Mouse (Mus musculus): Measurements from ENCODE around the gene Ppp1r3f.

The Ppp1r3f gene

DNA sequence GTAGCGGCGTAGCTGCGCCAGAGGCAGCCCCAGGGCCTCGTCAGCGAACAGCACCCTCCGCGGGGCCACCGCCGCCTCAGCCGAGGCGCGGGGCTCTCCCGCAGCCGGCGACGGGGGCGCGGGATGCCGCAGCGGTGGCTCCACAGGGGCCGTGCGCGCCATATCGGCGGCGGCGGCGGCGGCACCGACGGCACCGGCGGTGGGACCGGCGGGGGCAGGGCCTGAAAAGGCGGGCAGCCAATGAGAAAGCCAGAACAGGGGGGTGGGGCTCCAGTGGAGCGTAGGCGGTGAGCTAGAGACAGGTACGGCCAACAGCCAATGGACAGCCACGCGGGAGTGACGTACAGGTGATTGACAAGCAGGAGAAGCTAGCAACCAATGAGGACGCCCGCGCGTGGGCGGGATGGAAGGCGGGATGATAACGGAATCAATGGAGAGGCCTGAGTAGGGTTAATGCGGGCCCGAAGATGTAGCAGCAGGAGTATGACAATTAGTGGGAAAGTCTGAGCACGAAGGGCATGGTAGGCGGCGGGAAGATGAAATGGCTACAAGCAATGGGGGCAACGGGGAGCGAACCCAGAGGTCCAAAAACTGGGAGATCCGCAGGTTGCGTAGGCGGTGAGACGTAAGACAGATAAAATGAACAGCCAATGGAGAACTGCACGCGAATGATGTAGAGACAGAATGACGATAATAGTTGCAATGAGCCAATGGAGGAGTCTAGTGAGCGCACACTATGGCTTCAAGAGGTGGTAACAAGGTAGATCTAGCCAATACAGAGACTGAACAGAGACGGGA lies at the start of gene Ppp1r3f:
Gene Ppp1r3f (minus strand): TSS at position 197 of the 798 bp plus-strand sequence.
- DNase-seq: peak; percentile 96

DNA sequence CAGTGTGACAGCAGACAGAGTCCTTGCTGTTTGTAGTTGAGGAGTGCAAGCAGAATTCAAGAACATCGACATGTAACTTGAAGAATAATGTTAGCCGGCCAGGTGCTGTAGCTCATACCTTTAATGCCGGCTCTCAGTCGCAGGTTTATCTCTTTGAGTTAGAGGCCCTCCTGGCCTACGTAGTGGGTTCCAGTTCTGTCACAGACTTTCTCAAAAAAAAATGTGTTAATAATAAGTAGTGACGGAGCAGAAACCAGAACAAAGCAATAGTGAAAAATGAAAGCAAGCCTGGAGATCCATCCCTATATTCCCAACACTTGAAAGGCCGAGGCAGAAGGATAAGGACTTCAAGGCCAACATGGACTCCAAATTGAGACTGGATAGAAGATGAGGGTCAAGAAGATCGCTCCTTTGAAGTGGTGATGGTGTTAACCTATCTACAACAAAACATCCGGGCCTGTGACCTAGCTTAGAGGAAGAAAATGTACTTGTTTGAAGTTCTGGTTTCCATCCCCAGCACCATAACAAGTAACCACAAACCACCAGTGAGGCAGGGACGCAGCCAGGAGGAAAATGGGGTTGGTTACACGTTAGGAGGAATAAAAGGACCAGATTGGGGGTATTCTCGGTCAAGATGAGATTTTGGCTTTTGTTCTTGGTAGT lies 43.9 kb upstream of the Ppp1r3f start:
- no peak for DNase-seq

DNA sequence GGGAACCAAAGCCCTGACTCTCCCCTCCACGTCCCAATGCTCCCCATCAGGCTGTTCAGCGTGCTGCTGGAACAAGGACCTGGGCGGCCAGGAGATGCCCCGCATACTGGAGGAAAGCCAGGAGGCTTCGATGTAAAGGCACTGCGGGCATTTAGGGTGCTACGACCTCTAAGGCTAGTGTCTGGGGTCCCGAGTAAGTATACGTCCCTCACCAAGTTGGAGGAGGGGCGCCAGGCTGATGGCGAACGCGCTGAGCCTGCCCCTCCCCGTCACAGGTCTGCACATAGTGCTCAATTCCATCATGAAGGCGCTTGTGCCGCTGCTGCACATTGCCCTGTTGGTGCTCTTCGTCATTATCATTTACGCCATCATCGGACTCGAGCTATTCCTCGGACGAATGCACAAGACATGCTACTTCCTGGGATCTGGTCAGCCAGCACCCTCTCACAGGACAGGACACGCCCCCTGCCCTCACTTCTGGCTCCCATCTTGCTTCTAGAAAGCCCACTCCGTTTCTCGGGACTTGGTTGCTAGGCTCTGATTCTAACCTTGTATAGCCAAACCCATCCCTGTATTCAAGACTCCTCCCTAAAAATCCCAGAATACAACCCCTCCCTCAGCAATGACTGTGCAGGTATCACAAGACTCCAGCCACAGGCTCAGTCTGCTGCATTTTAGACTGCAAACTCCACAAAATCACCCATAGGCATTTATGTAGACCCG lies 36.6 kb upstream of the Ppp1r3f start:
- DNase-seq: no peak

DNA sequence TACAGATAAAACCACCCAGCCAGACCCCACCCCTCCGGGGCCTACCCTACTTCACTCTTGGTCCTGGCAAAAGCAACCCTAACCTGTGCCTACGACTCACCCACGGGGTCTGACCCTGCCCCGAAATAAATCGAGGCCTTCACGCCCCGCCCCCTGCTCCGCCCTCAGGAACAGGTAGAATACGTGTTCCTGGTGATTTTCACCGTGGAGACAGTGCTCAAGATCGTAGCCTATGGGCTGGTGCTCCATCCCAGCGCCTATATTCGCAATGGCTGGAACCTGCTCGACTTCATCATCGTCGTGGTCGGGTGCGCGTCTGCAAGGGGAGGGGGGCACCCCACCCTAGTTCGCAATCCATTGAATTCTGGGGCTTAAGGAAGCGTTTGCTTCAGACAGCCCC lies 36.0 kb upstream of the Ppp1r3f start:
- DNase-seq: no peak

DNA sequence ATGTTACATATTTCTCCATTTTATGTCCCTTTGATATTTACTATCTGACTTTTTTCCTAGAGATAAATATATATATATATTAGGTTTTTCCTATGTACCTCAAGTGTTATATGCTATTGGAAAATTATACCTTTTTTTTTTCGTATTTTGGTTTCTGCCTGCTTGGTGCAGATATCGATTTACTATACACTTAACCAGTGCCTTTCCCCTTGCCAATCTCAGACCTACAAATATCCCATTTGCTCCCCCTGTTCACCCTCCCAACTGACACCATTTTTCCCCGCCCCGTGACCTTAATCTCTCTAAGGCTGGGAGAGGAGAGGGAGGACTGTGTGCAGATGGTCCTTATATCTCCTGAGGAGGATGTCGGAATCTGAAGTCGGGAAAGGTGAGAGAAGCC lies 32.7 kb upstream of the Ppp1r3f start, which contains the start of gene Cacna1f:
Gene Cacna1f (plus strand): TSS at position 301 of the 400 bp plus-strand sequence.
- DNase-seq: no peak

DNA sequence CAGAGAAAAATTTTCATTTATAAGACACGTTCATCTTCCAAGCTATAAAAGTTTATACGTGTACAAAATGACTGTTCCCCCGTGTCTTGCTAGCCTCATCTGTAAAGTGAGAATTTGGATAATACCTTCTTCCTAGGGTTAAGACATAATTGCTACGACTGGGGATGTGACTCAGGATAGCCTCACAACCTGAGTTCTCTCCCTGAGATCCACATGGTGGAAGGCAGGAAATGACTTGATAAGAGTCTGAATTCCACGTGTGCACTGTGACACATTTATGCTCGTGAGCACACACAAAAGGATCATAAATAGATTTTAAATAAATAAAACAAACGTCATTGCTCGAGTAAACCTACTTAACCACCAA lies 31.5 kb upstream of the Ppp1r3f start:
- no peak for DNase-seq

DNA sequence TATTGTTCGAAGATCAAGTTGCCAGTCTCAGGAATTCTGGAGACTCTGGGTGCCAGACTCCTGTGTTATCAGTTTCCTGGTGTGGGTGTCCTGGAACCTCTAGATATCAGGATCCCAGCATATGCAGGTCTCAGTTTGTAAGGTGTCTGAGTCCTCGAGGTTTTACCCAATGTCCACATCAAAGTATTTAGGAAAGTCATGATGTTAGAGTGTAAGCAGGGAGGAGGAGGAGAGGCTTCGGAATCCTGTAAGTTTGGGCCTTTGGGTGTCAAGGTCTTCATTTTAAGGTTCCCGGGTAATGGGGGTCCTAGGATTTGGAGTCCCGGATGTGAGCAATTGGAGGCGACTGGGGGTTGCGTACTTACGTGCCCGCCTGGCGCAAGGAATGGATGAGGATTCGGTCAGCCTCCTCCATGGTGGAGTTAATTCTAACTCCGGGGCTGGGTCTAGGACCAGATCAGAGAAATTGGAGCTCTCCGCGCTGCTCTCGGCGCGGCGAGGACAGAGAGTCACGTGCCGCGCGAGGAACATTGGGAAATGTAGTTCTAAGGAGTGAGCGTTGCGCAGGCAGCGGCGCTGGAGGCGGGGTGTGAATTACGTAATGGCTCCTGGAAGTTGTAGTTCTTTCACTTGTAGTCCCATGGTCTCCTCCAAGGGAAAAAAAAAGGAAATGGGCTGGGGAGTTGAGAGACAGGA lies 30.9 kb upstream of the Ppp1r3f start, which contains the start of gene Ccdc22:
Gene Ccdc22 (minus strand): TSS at position 639 of the 696 bp plus-strand sequence.
- DNase-seq: peak; percentile 89

DNA sequence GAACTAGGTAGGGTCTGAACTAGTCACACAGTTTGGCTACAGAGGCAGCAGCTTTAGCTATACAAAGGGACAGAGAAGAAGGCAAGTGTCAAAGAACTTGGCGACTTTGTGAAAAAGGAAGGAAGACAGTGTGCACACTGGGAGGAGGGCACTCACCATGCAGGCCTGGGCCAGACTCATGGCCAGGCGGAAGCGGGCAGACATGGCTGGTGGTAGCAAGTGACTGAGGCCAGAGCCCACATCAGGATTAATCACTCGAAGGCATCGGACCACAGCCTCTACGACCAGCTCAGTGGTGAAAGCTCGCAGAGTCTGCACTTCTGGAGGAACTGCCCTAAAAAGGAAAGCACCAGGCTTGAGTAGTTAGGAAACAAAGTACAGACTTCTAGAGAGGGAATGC lies 29.9 kb upstream of the Ppp1r3f start:
- peak; percentile 4 for DNase-seq

DNA sequence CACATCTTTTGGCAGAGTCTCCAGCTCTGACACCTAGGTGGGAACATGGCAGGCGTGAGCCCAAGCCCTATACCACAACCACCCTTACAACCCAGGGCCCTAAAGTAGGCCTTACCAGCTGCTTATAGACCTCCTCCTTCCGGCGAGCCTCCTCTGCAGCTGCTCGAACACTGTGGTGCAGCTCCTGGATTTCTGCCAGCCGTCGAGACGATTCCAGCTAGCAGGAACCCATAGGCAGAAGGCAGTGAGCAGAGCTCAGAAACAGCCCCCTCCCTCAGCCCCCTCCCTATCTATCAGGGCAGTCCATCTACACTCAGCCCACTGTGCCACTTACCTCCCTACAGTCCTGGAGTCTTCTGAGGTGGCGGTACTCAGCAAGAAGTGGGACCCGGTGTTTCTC lies 21.3 kb upstream of the Ppp1r3f start:
- no peak for DNase-seq

DNA sequence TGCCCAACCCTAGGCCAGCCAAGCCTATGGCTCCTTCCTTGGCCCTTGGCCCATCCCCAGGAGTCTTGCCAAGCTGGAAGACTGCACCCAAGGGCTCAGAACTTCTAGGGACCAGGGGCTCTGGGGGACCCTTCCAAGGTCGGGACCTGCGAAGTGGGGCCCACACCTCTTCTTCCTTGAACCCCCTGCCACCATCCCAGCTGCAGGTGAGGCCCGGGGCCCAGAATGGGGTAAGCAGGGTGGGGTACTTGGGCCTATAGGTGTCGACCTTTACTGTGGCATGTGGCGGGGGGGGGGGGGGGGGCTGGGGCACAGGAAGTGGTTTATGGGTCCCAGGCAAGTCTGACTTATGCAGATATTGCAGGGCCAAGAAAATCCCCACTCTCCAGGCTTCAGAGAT lies 12.3 kb upstream of the Ppp1r3f start:
- DNase-seq: no peak

DNA sequence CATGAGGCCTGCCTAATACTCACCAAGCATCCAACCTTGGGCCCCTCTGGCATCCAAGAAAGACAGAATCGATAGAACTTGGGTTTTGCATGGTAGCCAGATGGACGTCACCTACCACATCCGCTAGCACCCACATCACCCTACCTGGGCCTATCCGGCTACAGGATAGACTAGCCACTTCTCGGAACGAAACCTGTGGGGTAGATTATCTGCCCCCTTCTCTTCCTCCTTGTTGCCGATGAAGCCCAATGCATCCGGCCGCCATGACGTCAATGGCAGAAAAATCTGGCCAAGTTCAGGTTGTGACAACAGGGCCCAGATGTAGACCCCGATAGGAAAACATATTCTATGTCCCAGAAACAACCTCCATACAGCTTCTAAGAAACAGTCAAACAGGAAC lies 9.8 kb upstream of the Ppp1r3f start:
- no peak for DNase-seq

DNA sequence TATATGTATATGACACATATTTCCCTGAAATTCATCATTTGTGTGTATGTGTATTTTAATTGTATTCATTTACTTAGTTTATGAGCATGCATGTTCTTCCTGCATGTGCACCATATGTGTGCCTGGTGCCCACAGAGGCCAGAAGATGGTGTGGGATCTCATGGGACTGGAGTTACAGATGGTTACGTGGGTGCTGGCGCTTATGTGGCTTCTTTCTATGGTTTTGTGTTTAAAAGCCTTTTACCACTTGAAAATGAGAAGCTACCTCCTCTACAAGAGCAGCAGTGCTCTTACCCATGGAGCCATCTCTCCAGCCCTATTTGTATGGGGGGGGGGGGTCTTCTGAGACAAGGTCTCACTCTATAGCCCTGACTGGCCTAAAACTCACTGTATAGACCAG lies 7.1 kb upstream of the Ppp1r3f start:
- no peak for DNase-seq

DNA sequence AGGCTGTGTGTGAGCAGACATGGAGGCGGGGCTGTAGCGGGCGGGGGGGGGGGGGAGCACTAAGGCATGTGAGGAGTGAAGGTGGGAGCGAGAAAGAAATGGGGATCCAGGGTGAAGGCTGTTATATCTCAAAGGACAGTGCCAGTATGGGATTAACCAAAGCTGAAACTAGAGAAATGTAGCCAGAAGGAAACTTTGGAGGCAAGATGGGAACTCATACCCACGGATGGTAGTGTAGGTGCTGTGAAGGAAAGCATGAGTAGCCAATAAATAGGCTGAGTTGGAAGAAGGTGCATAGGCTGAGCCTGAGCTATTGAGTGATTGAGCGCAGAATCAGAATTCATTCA lies 775 bp upstream of the Ppp1r3f start:
- no peak for DNase-seq

DNA sequence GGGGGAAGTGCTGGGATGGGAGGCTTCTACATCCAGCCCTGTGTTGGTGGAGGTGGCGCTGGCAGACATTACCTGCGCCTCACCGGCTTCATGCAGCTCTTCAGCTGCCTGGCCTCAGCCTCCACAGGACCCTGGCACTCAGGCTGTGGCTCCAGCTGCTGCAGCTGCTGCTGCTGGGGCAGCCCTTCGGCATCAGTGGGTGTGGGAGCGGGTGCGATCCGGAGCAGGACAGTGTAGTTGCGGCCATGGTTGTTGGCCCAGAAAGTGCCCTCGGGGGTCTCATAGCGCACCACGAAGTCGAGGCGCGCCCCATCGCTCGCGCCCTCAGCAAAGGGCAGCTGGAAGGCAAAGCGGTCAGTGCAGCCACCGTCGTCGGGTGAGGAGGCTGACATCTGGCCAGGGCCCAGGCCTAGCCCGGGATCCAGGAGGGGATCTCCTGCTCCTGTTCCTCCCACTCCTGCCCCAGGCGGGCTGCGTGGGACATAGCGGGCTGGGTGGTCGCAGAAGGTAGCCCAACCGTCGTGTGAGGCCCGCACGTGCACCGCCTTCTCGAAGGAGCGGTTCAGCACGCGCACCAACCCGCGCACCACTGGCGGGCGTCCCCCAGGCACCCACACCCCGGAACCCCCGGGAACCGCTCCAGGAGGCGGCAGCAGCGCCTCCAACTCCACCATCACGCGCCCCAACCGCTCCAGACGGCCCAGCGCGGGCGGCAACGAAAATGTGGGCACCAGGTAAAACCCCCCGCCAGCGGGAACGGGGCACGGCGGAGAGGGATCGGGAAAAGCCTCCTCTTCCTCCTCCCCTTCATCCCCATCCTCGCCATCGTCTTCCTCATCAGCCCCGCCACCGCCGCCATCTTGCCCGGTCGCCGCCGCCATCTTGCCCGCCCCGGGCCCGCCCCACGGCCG lies 652 bp downstream of the Ppp1r3f start, which contains the start of gene Foxp3:
Gene Foxp3 (plus strand): TSS at position 469 of the 911 bp plus-strand sequence.
- peak; percentile 14 for DNase-seq

DNA sequence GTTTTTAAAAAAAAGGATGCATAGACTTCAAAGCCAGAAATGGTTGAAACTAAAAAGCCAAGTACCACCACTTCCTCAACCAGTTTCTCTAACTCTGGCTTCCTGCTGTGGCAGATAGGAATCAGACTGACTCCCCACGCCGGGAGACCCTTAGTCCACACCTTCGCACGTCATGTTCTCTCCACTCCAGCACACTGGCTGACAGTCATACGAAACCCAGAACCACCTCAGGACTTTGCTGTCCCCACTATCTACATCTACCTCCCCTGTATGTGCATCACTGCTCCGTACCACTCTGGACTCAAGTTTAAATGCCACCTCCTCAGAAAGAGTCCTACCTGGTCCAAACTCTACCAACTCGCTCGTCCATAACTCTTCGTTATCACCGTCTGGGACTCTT lies 1.6 kb downstream of the Ppp1r3f start:
- no peak for DNase-seq

DNA sequence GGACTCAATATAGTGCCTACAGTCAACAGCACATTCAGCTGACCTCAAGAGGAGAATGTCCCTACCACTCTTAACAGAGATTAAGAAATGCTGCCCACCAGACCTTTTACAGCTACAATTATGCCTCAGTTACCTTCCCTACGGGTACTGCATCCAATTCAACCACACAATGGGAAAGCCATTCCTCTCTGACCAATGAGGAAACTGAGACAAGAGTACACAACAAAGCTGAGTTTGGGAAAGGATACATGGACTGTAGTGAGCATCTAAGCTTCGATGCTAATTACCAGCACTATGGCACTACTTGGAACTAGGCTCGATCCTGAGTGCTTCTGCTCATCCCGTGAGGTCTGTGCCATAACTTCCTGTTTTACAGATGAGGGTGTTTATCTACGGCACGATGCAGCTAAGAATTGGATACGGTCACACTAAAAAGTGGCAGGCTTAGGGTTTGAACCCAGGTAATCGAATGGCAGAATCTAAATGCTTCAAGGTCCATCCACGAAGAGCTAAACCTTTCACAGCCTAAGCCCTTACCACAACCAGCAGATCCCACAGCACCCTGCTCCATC lies 2.4 kb downstream of the Ppp1r3f start:
- no peak for DNase-seq

DNA sequence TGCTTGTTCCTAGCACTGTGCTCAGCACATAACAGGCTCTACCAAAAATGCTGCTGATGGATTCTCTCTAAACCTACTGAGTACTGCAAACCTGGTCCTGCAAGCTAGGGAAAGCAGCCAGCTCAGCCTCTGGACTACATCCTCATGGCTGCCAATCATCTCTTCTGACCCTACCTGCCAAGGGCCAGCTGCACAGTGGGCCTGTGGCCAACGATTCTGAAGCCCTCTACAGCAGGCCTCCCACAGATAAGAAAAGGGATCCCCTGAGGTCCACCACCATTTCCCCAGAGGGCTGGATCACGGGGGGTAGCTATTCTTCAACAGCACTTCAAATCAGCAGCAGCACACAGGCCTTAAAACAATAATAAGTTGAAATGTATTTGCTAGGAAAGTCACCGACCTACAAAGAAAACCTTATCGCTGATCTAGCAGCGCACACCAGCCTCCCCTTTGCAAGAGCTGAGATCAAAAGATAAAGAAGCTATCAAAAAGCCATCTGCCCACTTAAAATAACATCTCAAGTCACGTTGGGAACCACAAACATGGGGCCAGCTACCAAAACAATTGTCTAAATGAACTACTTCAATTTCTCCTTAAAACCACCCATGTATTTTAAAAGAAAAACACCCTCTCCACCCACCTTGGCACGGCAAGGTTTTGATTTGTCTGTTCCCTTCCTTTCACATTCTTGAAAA lies 3.5 kb downstream of the Ppp1r3f start:
- no peak for DNase-seq

DNA sequence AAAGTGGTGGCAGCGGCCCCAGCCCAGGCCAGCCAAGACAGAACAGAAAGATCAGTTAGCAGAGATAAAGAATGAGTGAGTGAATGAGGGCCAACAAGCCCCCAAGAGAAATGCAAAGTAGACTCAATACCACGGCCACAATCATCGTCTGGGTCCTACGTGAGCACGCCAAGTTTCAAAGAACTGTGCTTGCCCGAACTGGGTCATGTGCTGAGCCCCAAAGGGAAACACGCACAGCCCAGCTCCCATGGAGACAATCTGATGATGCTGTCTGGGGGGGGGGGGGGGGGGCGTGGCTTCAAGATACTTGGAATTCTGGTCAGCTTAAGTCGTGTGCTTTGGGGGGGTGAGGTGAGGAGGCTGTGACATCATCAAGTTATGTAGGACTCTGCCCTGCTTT lies 6.6 kb downstream of the Ppp1r3f start:
- DNase-seq: no peak

DNA sequence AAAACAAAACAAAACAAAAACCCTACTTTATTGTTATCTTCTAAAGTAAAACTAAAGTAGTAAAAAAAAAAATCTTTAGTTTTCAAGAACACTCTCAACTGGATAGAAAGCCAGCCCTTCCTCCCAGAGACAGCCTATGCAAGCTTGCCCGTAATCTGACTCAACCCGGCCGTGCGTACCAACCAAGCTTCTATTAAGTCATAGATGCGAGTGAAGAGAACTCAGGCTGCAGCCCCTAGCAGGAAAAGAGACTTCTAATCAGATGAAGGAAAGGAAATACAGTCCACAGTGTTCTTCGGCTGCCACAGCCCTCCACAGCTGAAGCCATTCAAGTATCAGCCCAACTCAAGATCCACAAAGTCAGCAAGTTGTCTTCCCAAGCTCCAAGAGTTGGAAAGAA lies 7.7 kb downstream of the Ppp1r3f start:
- DNase-seq: no peak

DNA sequence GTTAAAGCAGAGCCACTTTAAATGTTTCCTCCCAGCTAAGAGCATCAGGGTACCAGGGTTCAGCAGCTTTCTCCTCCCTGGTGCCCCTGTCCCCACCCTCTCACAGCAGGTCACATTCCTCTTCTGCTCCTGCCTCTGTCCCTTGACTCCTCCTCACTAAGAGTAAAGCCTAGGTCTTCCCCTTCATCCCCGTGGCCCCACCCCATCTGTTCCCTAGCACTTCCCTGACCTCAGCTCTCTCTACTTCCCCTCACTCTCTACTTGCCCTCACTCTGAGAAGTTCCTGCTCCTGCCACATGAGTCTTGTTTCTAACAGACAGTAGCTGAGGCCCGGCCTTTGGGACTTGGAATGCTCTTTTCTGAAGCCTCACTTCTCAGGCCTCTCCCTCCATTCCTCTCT lies 11.0 kb downstream of the Ppp1r3f start:
- no peak for DNase-seq

DNA sequence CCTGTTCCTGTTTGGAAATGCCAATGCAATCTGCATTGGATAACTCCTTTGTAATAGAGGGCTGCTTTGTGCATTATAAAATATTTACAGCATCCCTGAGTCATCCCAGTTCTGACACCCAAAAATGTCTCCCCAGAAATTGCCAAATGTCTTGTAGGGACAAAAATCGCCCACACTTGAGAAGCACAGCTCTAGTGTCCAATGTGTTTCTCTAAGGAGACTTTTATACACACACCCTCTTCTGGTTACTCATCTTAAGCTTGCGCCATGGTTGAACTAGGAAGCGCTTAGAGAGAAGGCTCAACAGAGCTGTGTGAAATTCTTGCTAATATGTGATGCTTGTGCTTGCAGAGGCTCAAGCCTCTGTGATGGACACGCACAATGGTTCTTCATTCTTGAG lies 20.6 kb downstream of the Ppp1r3f start:
- DNase-seq: no peak
